Mouse (Mus musculus) right cerebral cortex, adult 2 months (tissue): Measurements from ENCODE around the gene Pbx2.

Experiments used
- DNase-seq, 2 experiments: peaks; one replicate each; pipeline ENCODE4 v3.0.0; 2021 to 2022; ENCODE audit warnings: low spot score in 2 of 2

The Pbx2 gene

DNA sequence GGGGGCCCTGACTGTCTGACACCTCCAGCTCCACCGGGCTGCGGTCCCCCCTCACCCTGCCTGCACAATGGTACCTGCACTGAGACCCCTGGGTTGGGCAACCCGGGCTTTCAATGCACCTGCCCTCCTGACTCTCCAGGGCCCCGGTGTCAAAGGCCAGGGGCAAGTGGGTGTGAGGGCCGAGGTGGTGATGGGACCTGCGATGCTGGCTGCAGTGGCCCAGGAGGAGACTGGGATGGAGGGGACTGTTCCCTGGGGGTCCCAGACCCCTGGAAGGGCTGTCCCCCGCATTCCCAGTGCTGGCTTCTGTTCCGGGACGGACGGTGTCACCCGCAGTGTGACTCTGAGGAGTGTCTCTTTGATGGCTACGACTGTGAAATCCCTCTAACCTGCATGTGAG is 8.5 kb upstream of the Pbx2 start:
- DNase-seq, result no peak

DNA sequence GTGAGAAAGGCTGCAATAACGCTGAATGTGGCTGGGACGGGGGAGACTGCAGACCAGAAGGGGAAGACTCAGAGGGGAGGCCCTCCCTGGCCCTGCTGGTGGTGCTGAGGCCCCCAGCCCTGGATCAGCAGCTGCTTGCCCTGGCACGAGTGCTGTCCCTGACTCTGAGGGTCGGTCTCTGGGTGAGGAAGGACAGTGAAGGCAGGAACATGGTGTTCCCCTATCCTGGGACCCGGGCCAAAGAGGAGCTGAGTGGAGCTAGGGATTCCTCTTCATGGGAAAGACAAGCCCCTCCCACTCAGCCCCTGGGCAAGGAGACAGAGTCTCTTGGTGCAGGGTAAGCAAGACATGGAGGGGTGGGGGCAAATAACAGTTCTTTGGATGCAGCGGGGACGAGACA is 7.7 kb upstream of the Pbx2 start:
- DNase-seq, result no peak

DNA sequence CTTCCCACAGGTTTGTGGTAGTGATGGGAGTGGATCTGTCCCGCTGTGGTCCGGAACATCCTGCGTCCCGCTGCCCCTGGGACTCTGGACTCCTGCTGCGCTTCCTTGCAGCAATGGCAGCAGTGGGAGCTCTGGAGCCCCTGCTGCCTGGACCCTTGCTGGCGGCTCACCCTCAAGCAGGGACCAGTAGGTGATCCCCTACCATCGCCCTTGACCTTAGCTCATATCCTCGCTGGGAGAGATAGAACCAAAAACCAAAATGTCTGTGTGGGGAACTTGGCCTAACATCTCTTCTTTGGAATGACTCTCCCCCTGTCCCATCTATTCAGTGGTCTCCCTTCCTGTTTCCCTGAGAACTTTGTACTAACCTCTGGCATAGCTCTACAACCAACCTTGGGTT is 7.2 kb upstream of the Pbx2 start:
- no peak for DNase-seq

DNA sequence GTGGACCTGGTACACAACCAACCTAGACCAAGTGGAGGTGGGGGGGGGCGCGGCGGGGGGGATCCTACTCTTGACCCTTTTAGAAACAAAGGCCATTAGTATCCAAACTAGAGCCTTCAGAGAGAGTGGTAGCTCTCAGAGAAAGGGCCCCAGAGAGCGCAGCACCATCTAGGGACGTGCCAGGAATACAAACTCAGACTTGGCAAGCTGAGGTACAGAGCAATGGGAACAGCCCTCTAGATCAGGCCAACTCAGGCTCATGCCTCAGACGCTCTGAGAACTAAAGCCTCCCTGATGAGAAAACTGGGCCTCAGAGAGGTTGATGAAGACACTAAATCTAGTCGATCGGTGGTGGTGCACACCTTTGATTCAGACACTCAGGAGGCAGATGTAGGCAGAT is 5.9 kb upstream of the Pbx2 start:
- no peak for DNase-seq

DNA sequence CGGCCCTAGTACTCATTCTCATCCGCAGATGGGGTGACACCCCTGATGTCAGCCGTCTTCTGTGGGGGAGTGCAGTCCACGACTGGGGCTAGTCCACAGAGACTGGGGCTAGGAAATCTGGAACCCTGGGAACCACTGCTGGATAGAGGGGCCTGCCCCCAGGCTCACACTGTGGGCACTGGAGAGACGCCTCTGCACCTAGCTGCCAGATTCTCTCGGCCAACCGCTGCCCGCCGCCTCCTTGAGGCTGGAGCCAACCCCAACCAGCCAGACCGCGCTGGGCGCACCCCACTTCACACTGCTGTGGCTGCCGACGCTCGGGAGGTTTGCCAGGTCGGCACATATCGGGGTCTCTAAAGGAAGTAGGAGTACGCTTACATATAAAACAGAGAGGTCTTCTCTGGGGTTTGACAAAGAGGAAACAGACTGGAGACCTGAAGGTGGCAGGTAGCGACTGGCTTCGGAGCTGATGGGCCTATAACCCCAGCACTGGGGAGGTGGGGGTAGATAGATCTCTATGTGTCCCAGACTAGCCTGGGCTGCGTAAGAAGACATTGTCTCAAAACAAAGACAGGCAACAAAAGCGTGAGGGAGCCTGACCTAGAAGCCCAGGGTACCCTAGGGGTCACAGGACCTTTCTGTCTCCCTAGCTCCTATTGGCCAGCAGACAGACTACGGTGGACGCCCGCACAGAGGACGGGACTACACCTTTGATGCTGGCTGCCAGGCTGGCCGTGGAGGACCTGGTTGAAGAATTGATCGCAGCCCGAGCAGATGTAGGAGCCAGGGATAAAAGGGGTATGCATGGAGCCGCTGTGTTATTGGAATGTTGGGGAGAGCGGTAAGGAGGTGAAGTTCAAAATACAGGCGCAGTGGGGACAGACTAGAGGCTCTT is 4.9 kb upstream of the Pbx2 start:
- DNase-seq, result no peak

DNA sequence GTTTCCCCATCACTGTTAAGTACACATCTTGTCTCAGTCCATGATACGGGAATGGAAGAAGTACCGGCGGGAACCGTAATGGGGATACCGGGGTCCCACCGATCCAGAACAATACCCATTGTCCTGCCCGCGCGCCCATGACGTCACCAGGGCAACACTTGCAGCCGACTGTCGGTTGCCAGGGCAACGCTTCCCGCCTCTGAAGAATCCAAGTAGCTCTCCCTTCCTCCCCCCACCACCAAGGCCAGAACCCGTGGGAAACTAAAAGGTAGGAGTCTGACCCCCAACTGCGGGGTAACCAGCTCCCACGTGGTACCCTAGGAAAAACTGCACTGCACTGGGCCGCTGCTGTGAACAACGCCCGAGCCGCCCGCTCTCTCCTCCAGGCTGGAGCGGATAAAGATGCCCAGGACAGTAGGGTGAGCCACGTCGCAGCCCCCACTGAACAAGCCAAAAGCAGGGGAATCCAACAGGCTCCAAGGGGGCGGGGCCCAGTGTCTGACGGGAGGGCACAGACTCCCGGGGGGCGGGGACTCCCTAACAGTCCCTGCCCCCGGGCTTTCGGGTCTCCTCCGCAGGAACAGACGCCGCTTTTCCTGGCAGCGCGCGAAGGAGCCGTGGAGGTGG is 4.2 kb upstream of the Pbx2 start:
- peak; percentile 89 to 92 for DNase-seq

DNA sequence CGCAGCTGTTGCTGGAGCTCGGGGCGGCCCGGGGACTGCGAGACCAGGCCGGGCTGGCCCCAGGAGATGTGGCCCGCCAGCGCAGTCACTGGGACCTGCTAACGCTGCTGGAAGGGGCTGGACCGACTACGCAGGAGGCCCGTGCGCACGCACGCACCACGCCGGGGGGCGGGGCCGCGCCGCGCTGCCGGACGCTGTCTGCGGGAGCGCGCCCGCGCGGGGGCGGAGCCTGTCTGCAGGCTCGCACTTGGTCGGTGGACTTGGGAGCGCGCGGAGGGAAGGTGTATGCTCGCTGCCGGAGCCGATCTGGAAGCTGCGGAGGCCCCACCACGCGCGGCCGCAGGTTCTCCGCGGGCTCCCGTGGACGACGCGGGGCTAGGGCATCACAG is 3.6 kb upstream of the Pbx2 start:
- peak; percentile 94 to 99 for DNase-seq

DNA sequence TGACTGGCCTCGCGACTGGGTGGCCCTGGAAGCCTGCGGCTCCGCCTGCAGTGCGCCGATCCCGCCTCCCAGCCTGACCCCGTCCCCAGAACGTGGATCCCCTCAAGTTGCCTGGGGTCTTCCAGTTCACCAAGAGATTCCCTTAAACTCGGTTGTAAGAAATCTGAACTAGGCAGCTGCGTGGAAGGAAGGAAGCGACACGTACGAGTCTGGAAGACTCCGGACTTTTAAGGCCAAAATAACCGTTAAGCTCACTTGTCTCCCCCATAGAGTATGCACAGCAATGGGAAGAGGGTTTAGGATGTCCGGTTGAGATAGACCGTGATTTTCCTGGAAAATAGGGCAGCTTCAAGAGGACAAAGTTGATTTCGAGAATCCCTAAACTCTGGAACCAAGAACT is 3.3 kb upstream of the Pbx2 start:
- no peak for DNase-seq

DNA sequence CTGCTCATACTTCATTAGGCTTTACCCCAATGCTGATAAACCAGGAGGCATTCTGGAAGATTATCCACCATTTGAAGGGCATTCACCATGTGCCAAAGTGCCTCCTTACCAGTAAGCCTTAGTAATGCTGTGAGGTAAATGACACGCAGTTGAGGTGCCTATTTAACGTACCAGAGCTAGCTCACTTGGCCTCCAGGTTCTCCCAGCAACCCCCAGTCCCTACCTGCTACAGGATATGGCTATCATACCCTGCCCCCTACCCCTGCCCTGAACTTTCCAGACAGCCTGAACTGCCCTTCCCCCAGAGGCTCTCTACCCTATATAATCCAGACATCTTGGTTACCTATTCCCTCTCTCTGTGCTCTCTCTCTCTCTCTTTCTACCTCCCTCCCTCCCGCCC is 2.3 kb upstream of the Pbx2 start:
- DNase-seq, result no peak

DNA sequence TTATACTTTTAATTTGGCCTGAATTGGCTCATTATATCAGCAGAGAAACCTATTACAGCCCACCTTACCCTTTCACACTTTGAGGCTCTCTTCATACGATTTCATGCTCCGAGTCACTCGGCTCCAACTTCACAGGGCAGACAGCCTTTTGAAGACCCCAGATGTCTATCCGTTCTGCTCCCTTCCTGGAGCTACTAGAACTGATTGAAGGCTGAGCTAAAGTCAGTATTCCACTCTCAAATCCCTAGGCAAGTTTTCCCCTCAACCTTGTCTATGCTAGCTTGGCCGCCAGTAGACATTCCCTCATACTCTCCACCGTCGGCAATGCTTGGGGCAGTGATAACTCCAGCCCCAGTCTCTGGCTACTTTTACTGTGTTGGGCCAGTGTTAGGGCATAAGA is 1.9 kb upstream of the Pbx2 start:
- DNase-seq, result no peak

DNA sequence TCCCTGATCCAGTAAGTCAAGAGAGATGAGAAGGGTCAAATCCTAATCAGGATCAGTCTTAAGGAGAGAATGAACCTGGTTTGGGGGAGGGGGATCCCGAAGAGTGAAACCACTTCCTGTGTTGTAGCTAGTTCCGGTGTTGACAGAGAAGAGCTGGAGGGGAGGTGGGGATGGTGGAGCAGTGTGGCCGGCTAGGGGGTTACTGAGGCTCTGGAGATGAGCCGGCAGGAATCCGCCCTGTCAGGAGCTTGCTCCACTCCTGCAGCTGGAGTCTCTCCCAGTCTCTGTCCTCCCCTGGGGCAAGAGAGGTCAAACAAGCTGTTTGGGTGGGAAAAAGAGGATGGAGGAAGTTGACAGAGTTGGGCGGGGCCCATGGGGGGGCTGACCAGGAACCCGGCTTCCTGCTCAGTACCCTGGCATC is 1.4 kb upstream of the Pbx2 start, which contains the start of gene Gpsm3:
Gene Gpsm3 (plus strand): TSS at position 126 of the 421 bp plus-strand sequence.
- no peak for DNase-seq

DNA sequence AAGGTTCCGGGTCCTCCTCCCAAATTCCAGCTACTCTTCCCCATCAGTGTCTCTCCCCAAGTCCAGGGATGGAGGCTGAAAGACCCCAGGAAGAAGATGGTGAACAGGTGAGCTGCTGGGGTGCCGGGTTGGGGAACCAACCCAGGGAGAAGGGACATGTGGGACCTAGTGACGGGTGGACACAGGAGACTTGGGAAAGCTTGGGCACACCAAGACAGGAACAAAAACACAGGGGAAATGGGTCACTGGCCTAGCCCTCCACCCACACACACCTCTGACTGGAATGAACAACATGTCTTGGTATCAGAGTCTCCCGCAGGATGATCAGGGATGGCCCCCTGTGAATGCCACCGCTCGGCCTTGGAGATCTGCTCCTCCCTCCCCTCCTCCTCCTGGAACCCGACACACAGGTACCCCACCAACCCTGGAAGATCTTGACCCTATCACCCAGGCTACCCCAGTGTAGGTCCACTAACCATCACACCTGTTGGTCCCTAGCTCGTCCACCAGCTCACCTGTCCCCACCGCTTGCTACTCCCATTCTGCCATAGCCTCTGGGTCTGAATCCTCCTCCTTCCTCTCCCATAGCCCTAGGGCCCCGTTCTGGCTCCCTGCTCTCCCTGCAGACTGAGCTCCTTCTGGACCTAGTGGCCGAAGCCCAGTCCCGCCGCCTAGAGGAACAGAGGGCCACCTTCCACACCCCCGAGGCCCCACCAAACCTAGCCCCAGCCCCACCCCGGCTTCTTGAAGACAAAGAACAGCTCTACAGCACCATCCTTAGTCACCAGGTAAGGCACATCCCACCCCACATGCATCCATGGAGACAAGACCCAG is 695 bp upstream of the Pbx2 start:
- no peak for DNase-seq

DNA sequence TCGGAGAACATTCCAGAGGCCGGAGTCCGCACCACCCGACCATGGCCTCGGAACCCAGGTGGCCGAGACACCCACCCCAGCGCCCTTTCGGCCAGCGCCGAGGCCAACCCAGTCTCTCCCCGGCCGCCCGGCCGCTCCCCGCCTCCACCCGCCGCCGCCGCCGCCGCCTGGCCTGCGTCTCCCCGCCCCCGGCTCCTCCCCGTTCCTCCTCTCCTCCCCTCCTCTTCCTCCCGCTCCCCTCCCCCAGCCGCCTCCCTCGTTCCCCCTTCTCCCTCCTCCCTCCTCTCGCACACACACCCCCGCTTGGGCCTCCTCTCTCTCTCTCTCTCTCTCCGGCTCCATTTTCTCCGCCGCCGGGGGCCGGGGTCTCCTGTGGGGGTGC is 919 bp downstream of the Pbx2 start:
- peak; percentile 73 for DNase-seq

DNA sequence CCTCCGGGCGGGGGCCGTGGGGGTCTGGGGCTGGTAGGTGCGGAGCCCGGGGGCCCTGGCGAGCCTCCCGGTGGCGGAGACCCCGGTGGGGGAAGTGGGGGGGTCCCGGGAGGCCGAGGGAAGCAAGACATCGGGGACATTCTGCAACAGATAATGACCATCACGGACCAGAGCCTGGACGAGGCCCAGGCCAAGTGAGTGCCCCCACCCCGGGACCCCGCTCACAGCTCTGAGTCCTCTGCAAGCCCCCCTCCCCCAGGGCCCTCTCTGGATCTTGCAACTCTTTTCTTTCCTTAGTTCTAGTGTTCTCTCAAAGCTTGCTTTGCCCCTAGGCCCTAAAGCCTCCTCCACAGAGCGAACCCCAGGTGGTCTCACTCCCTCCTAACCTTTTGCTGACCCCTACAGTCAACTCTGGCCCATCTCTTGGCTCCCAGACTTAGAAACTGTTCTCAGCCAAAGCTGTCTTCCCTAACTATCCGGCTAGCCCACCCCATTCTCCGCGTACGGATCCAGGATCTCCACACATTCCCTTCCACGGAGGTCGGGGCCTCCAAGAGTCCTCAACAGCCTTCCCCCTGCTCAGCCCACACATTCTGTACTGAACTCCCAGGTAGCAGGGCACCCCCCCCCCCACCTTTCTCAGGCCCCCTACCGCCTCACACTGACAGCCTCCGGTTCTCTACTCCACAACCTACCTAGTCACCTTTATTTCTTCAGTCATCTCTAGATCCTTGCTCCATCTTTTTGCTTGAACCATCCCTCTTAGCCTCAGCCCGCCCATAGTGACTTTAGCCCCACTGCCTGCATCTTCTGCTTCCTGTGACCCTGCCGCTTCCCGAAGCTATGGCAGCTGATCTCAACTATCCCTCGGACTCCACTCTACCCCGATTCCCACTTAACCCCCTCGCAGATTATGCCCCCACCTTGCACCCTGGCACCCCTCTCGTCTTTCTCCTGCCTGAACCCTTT is 1.8 kb downstream of the Pbx2 start:
- DNase-seq, result no peak

DNA sequence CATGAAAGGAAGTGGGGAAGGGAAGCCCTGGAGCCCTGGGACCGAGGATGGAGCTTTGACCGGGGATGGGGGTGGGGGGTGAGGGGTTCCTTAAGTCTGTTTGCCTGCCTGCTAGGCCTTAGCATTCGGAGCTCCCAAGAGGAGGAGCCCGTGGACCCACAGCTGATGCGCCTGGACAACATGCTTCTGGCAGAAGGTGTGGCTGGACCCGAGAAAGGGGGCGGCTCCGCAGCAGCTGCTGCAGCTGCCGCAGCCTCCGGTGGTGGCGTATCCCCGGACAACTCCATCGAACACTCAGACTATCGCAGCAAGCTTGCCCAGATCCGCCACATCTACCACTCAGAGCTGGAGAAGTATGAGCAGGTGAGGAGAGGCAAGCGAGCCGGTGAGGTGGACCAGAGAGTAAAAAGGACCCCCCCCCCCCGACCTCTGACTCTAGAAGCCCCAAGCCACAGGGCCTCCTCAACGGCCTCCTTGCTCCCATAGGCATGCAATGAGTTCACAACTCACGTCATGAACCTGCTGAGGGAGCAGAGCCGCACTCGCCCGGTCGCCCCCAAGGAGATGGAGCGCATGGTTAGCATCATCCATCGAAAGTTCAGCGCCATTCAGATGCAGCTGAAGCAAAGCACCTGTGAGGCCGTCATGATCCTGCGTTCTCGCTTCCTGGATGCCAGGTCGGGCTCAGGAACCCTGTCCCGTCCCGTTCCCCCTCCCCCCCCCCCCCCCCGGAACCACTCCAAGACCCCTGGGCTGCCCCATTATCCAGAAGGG is 2.9 kb downstream of the Pbx2 start:
- DNase-seq, result no peak

DNA sequence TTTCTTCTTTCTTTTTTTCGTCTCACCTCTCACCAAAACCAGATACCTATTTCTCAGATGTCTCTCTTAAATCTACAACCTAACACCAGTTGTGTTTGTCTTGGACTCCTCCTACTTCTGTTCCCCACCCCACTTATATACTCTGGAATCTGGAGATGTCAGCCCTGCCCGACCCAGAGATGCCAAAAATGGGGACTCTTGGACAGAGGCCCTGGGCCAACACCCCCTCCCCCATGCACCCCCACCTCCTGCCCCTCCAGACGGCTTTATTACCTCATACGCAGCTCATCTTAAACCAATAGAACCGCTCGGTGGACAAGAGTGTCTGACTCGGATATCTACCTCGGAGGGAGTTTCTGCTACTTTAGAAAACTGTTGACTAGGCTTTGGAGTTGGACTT is 5.0 kb downstream of the Pbx2 start:
- DNase-seq, result no peak

DNA sequence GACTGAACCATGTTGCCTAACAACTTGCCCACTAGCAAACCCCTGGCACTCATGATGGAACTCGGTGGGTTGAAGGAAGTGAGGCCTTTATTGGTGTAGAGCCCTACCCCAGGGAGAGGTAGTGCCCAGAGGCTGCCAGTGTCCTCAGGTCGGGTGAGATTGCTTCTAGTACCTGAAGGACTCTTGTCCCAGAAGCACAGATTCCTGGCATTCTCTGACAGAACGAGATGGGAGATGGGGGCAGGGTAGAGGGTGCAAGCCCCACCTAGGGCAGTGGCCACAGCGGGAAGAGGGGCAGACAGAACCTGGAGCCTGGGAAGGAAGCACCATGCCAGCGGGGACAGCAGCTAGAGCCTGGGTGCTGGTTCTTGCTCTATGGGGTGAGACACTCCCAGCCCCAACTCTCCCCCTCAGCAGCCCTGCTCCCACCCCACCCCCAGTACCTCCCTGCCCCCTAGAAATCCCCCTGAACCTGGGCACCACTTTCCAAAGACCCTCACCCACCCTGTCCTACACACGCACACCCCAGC is 6.6 kb downstream of the Pbx2 start, which contains the start of gene Ager:
Gene Ager (plus strand): TSS at position 297 of the 530 bp plus-strand sequence.
- DNase-seq, result no peak

DNA sequence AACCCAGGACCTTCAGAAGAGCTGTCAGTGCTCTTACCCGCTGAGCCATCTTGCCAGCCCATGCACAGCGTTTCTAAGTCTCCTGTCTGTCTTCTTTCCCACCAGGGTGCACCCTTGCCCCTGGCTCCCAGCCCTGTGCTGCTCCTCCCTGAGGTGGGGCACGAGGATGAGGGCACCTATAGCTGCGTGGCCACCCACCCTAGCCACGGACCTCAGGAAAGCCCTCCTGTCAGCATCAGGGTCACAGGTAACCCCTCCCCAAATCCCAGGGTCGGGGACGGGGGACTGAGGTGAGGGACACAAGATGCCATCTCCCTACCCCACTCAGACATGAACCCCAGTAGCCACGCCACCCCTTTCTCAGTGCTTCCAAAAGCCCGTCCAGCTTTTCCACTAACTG is 8.8 kb downstream of the Pbx2 start:
- DNase-seq, result no peak

DNA sequence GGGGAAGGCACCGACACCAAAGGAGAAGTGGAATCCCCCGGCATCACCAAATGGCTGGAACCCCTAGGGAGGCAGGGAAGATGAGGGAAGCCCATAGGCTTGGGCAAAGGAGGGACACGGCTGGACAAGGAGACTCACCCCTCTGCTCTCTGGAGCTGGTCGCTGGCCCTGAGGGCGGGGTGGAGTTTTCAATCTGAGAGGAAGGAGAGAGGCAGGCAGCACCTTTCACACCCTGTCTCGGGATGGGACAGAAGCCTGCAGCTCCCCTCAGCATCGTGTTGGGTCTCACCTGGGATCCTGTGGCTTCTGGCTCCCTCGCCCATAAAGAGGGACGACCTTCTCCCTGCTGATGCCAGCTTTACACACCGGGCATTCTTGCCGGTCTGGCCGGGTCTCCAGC is 10.7 kb downstream of the Pbx2 start:
- no peak for DNase-seq

DNA sequence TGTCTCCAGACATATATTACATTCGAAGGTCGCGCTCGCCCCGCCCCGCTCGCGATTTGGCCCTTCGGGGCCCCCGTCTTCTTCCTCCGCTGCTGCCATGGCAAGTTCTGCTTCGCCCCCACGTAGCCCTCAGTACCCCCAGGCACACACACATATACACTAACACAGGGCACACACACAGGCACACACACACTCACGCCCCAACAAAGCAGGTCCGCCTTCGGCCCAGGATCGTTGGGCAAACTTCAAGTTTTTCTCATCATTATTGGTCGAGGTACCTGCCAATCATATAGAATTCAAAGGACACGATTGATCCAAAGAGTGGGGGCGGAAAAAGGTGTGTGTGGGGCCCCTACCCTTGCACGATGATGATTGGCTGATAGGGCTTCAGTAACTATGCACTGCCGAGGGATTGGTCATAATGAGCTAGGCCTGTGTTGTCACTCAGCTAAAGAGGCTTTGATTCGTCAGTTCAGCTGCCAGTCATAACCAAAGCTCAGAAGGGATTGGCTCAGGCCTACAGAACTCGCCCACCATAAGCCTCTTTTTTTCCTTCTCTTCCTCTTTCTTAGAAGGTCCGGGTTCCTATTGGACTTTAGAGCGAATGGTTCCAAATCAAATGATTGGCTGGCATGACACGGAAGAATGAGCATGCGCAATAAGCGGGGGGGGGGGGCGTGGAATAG is 12.5 kb downstream of the Pbx2 start, which contains the start of gene Rnf5:
Gene Rnf5 (minus strand): TSS at position 316 of the 686 bp plus-strand sequence.
- DNase-seq, result peak; percentile 99 to 100
